In the genomic region with DNA sequence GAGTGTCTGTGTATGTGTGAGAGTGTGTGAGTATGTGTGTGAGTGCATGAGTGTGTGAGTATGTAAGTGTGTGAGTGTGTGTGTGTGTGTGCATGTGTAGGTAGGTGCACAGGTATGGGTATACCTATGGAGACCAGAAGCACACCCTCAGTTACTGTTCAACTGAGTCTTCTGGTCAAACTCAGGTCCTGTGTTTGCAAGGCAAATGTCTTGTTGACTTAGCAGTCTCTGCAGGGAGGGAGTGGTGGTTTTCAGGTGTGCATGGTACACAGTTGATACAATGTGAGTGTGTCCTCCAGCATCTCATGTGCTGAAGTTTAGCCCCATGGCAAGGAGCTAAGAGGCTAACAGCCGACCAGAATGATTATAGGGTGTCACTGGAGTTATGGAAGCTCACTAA, we compare ENCODE assay signal across 14 mouse cellular contexts.
"Had no signal": no experiment of that assay in that cellular context is flagged by ENCODE, and none has a peak within 500 bp of the region (broad histone marks: within the 10 kb centered on the region; RNA-seq: fewer than 3 reads in every experiment).

No protein-coding gene starts in this region.

- H3K4me2 ChIP-seq: hindbrain, embryonic 15.5 days; limb, embryonic 13.5 days; lung, embryonic 14.5 days; midbrain, embryonic 12.5 days; neural tube, embryonic 15.5 days had no signal

- H3K9ac ChIP-seq: hindbrain, embryonic 15.5 days; limb, embryonic 13.5 days; liver, embryonic 14.5 days; lung, embryonic 14.5 days; midbrain, embryonic 12.5 days; neural tube, embryonic 15.5 days had no signal

- H3K4me3 ChIP-seq: hindbrain, embryonic 15.5 days; limb, embryonic 13.5 days; megakaryocyte, embryonic 14.5 days; midbrain, embryonic 12.5 days; myocyte; neural tube, embryonic 15.5 days had no signal

- H3K36me3 ChIP-seq: hindbrain, embryonic 15.5 days; limb, embryonic 13.5 days; midbrain, embryonic 12.5 days; neural tube, embryonic 15.5 days had no signal

- H3K27me3 ChIP-seq: hindbrain, embryonic 15.5 days; limb, embryonic 13.5 days; neural tube, embryonic 15.5 days had no signal

- DNase-seq: kidney, adult 8-10 months; kidney, postnatal 25 days; layer of hippocampus, postnatal 36 days; lung, embryonic 14.5 days; lung, postnatal 10 days; lung, postnatal 4 days; thymus, postnatal 36 days had no signal

- H3K9me3 ChIP-seq: hindbrain, embryonic 15.5 days; limb, embryonic 13.5 days; neural tube, embryonic 15.5 days had no signal

- H3K27ac ChIP-seq: limb, embryonic 13.5 days; liver, embryonic 14.5 days; neural tube, embryonic 15.5 days had no signal
